ENCODE assay signal across 39 mouse cellular contexts in genomic region chr11:97478345-97478744, GRCm38 (mm10). TPM values are rescaled to one million over a fixed set of nuclear protein-coding genes. Genes with fewer than 3 reads are reported as not detected.
"Had no signal": no experiment of that assay in that cellular context is flagged by ENCODE, and none has a peak within 500 bp of the region (broad histone marks: within the 10 kb centered on the region; RNA-seq: fewer than 3 reads in every experiment).

No protein-coding gene starts in this region.

- H3K27ac ChIP-seq: limb, embryonic 10.5 days; limb, embryonic 12.5 days; limb, embryonic 13.5 days; limb, embryonic 15.5 days; liver, embryonic 12.5 days; liver, embryonic 13.5 days; liver, embryonic 14.5 days; liver, embryonic 15.5 days; lung, embryonic 15.5 days; macrophage; midbrain, embryonic 10.5 days; midbrain, embryonic 12.5 days; midbrain, embryonic 13.5 days; midbrain, embryonic 15.5 days; neural tube, embryonic 12.5 days had no signal

- H3K4me3 ChIP-seq: limb, embryonic 10.5 days; limb, embryonic 12.5 days; limb, embryonic 13.5 days; limb, embryonic 15.5 days; liver, embryonic 12.5 days; liver, embryonic 13.5 days; liver, embryonic 15.5 days; lung, embryonic 15.5 days; midbrain, embryonic 10.5 days; midbrain, embryonic 12.5 days; midbrain, embryonic 13.5 days; midbrain, embryonic 15.5 days; myocyte; neural tube, embryonic 12.5 days had no signal

- H3K27me3 ChIP-seq: limb, embryonic 12.5 days; limb, embryonic 13.5 days; limb, embryonic 15.5 days; liver, embryonic 12.5 days; liver, embryonic 13.5 days; liver, embryonic 15.5 days; lung, embryonic 15.5 days; megakaryocyte, embryonic 14.5 days; midbrain, embryonic 12.5 days; midbrain, embryonic 13.5 days; midbrain, embryonic 15.5 days; neural tube, embryonic 12.5 days had no signal

- H3K9me3 ChIP-seq: limb, embryonic 10.5 days; limb, embryonic 12.5 days; limb, embryonic 13.5 days; limb, embryonic 15.5 days; liver, embryonic 12.5 days; liver, embryonic 13.5 days; liver, embryonic 15.5 days; lung, embryonic 15.5 days; megakaryocyte, embryonic 14.5 days; midbrain, embryonic 10.5 days; midbrain, embryonic 12.5 days; midbrain, embryonic 13.5 days; midbrain, embryonic 15.5 days; neural tube, embryonic 12.5 days had no signal

- H3K4me1 ChIP-seq: lung, embryonic 15.5 days; midbrain, embryonic 12.5 days; midbrain, embryonic 13.5 days; midbrain, embryonic 15.5 days; neural tube, embryonic 12.5 days had no signal

- DNase-seq: left cerebral cortex, postnatal 4 days; liver; liver, embryonic 13.5 days; liver, postnatal 0 days; lung, adult 18-20 months; lung, adult 2 months; lung, embryonic 14.5 days; lung, postnatal 10 days; lung, postnatal 14 days; lung, postnatal 36 days; lung, postnatal 4 days; midbrain, embryonic 14.5 days had no signal

- H3K9ac ChIP-seq: limb, embryonic 12.5 days; limb, embryonic 13.5 days; limb, embryonic 15.5 days; liver, embryonic 12.5 days; liver, embryonic 13.5 days; liver, embryonic 14.5 days; liver, embryonic 15.5 days; liver, postnatal 0 days; lung, embryonic 14.5 days; lung, embryonic 15.5 days; midbrain, embryonic 12.5 days; midbrain, embryonic 15.5 days; neural tube, embryonic 12.5 days had no signal

RNA-seq across cellular contexts. Expression of gene 4933428G20Rik, which starts 21.8 kb away (rescaled TPM):
- total RNA-seq: left cerebral cortex, postnatal 10 days; left cerebral cortex, postnatal 25 days; liver, adult 2 months; megakaryocyte progenitor cell, adult 5-6 weeks; megakaryocyte, adult 5-6 weeks; megakaryocyte-erythroid progenitor cell, adult 5-6 weeks; midbrain, postnatal 0 days; monocyte, adult 5-6 weeks had no signal
- polyA plus RNA-seq: limb, embryonic 11.5 days; liver, adult 2 months; macrophage; midbrain, embryonic 11.5 days; midbrain, embryonic 14.5 days; neural tube, embryonic 11.5 days had no signal
